Mouse (Mus musculus) liver, embryonic 15.5 days (tissue): Measurements from ENCODE around the gene Tcerg1l. TPM values are rescaled to one million over a fixed set of nuclear protein-coding genes. Genes with fewer than 3 reads are reported as not detected.

Source experiments
- ATAC-seq: fragments of 200-750 bp; cut with Nextera tagmentation; 2 replicates; pipeline ENCODE4 v1.8.0; 2017; ENCODE audit warnings: moderate number of reproducible peaks, mild to moderate bottlenecking, moderate library complexity; ENCODE audit not compliant: insufficient read depth
- H3K27ac ChIP-seq: fragments of 300-500 bp; sonication (generic); replicated peaks from 2 replicates; pipeline ENCODE4 v1.5.1; 2015; ENCODE audit warnings: mild to moderate bottlenecking, inconsistent platforms
- H3K27me3 ChIP-seq: fragments of 300-500 bp; sonication (generic); 2 replicates; pipeline ENCODE4 v1.6.1; 2015; ENCODE audit warnings: mild to moderate bottlenecking, inconsistent platforms
- H3K36me3 ChIP-seq: fragments of 300-500 bp; sonication (generic); replicated peaks from 2 replicates; pipeline ENCODE4 v1.6.1; 2015; ENCODE audit warnings: moderate library complexity, mild to moderate bottlenecking, inconsistent platforms
- H3K4me1 ChIP-seq: fragments of 300-500 bp; sonication (generic); replicated peaks from 2 replicates; pipeline ENCODE4 v1.6.1; 2015; ENCODE audit warnings: inconsistent platforms
- H3K4me2 ChIP-seq: fragments of 300-500 bp; sonication (generic); 2 replicates; pipeline ENCODE4 v1.6.1; 2015; ENCODE audit warnings: moderate library complexity, mild to moderate bottlenecking, inconsistent platforms
- H3K4me3 ChIP-seq: fragments of 300-500 bp; sonication (generic); replicated peaks from 2 replicates; pipeline ENCODE4 v1.5.1; 2015; ENCODE audit warnings: mild to moderate bottlenecking, inconsistent platforms
- H3K9ac ChIP-seq: fragments of 300-500 bp; sonication (generic); 2 replicates; pipeline ENCODE4 v1.6.1; 2015; ENCODE audit warnings: moderate library complexity, mild to moderate bottlenecking, inconsistent platforms
- H3K9me3 ChIP-seq: fragments of 300-500 bp; sonication (generic); replicated peaks from 2 replicates; pipeline ENCODE4 v1.6.1; 2016; ENCODE audit warnings: inconsistent platforms
- WGBS: fragments of 180-500 bp; shearing (Covaris S2); methylation state at CpG from one replicate; pipeline ENCODE4 v1.1.7; 2015; ENCODE audit warnings: mixed read lengths; ENCODE audit not compliant: insufficient replicate concordance; 5-methylcytosine and 5-hydroxymethylcytosine counted together
- polyA plus RNA-seq: library from polyadenylated mRNA; unstranded; fragments of >200 nt; fragmentation: Nextera tagmentation; extraction: Ambion mirVana; gene quantifications from 2 replicates; pipeline ENCODE4 v1.2.1, GENCODE M21; 2015

Gene Tcerg1l
- polyA plus RNA-seq = not detected in 2 replicates

- no peak within 1 kb of the TSS for H3K9ac ChIP-seq
- H3K4me3 ChIP-seq = no peak within 1 kb of the TSS; the same call in 1 of the 2 replicates
- H3K4me1 ChIP-seq = no peaks in the 10 kb centered on the region
- H3K9me3 ChIP-seq = no peaks in the 10 kb centered on the region
- 1% methylated on average over 72 of the region's 76 CpGs for WGBS
- no peaks in the 10 kb centered on the region for H3K36me3 ChIP-seq
- H3K4me2 ChIP-seq = peak within 1 kb of the TSS; percentile 43
- ATAC-seq = no peak
- H3K27ac ChIP-seq = no peak within 1 kb of the TSS
- peaks cover 51% of the 10 kb centered on the region for H3K27me3 ChIP-seq
Observed at GRCm38 (mm10) chr7:138397485-138398181, at the start of gene Tcerg1l. TSS of gene Tcerg1l (minus strand) at chr7:138397730.

GRCm38 (mm10) chr7:138442096-138442495 lies 44.6 kb upstream of the Tcerg1l start:
- 45% methylated on average over 4 of the region's 4 CpGs for WGBS
- H3K4me2 ChIP-seq = no peak overlapping the region
- no peak overlapping the region for H3K27ac ChIP-seq
- no peaks in the 10 kb centered on the region for H3K27me3 ChIP-seq
- no peak for ATAC-seq
- H3K4me1 ChIP-seq = no peaks in the 10 kb centered on the region
- H3K9me3 ChIP-seq = no peaks in the 10 kb centered on the region
- H3K4me3 ChIP-seq = no peak overlapping the region
- no peaks in the 10 kb centered on the region for H3K36me3 ChIP-seq
- no peak overlapping the region for H3K9ac ChIP-seq

- no peak for ATAC-seq
- H3K27me3 ChIP-seq = no peaks in the 10 kb centered on the region
- no peak overlapping the region for H3K9ac ChIP-seq
- H3K36me3 ChIP-seq = no peaks in the 10 kb centered on the region
- no peak overlapping the region for H3K4me3 ChIP-seq
- H3K4me2 ChIP-seq = no peak overlapping the region
- H3K4me1 ChIP-seq = no peaks in the 10 kb centered on the region
- no peak overlapping the region for H3K27ac ChIP-seq
- H3K9me3 ChIP-seq = no peaks in the 10 kb centered on the region
- WGBS = 35% methylated on average over 4 of the region's 4 CpGs
Observed at GRCm38 (mm10) chr7:138432541-138432940, 35.0 kb upstream of the Tcerg1l start.

- Histone ChIP-seq H3K36me3 (no peaks in the 10 kb centered on the region), H3K4me1 (no peaks in the 10 kb centered on the region), H3K4me3 (no peak overlapping the region), H3K4me2 (no peak overlapping the region), H3K9me3 (no peaks in the 10 kb centered on the region), H3K9ac (no peak overlapping the region), H3K27me3 (no peaks in the 10 kb centered on the region), H3K27ac (no peak overlapping the region)
- no peak for ATAC-seq
Observed at GRCm38 (mm10) chr7:138431456-138431855, 33.9 kb upstream of the Tcerg1l start.

- WGBS = 46% methylated on average over 7 of the region's 7 CpGs
- Histone ChIP-seq H3K4me1 (no peaks in the 10 kb centered on the region), H3K4me2 (no peak overlapping the region), H3K4me3 (no peak overlapping the region), H3K9ac (no peak overlapping the region), H3K27ac (no peak overlapping the region), H3K27me3 (no peaks in the 10 kb centered on the region), H3K36me3 (no peaks in the 10 kb centered on the region), H3K9me3 (no peaks in the 10 kb centered on the region)
- no peak for ATAC-seq
Observed at GRCm38 (mm10) chr7:138429916-138430315, 32.4 kb upstream of the Tcerg1l start.

GRCm38 (mm10) chr7:138428826-138429225 lies 31.3 kb upstream of the Tcerg1l start:
- no peak overlapping the region for H3K9ac ChIP-seq
- H3K4me2 ChIP-seq = no peak overlapping the region
- no peak for ATAC-seq
- no peak overlapping the region for H3K4me3 ChIP-seq
- WGBS = 32% methylated on average over 1 of the region's 1 CpGs
- H3K9me3 ChIP-seq = no peaks in the 10 kb centered on the region
- no peaks in the 10 kb centered on the region for H3K27me3 ChIP-seq
- H3K4me1 ChIP-seq = no peaks in the 10 kb centered on the region
- no peak overlapping the region for H3K27ac ChIP-seq
- H3K36me3 ChIP-seq = no peaks in the 10 kb centered on the region

- H3K9me3 ChIP-seq = no peaks in the 10 kb centered on the region
- H3K27me3 ChIP-seq = no peaks in the 10 kb centered on the region
- no peaks in the 10 kb centered on the region for H3K4me1 ChIP-seq
- no peak overlapping the region for H3K27ac ChIP-seq
- H3K4me2 ChIP-seq = no peak overlapping the region
- H3K36me3 ChIP-seq = no peaks in the 10 kb centered on the region
- 34% methylated on average over 3 of the region's 3 CpGs for WGBS
- no peak for ATAC-seq
- H3K4me3 ChIP-seq = no peak overlapping the region
- no peak overlapping the region for H3K9ac ChIP-seq
Observed at GRCm38 (mm10) chr7:138427441-138427840, 29.9 kb upstream of the Tcerg1l start.

GRCm38 (mm10) chr7:138413496-138413895 lies 16.0 kb upstream of the Tcerg1l start:
- WGBS = 64% methylated on average over 5 of the region's 5 CpGs
- Histone ChIP-seq H3K4me1 (no peaks in the 10 kb centered on the region), H3K9me3 (no peaks in the 10 kb centered on the region), H3K9ac (no peak overlapping the region), H3K27ac (no peak overlapping the region), H3K4me3 (no peak overlapping the region), H3K27me3 (no peaks in the 10 kb centered on the region), H3K4me2 (no peak overlapping the region), H3K36me3 (no peaks in the 10 kb centered on the region)
- ATAC-seq = no peak

GRCm38 (mm10) chr7:138401641-138402040 lies 4.1 kb upstream of the Tcerg1l start:
- Histone ChIP-seq H3K27ac (no peak overlapping the region), H3K27me3 (peaks cover 37% of the 10 kb centered on the region), H3K4me1 (no peaks in the 10 kb centered on the region), H3K9ac (no peak overlapping the region), H3K4me3 (no peak overlapping the region), H3K9me3 (no peaks in the 10 kb centered on the region), H3K4me2 (no peak overlapping the region), H3K36me3 (no peaks in the 10 kb centered on the region)
- ATAC-seq = no peak
- WGBS = 67% methylated on average over 5 of the region's 5 CpGs

- H3K4me3 ChIP-seq = no peak overlapping the region
- peaks cover 46% of the 10 kb centered on the region for H3K27me3 ChIP-seq
- no peaks in the 10 kb centered on the region for H3K36me3 ChIP-seq
- WGBS = 63% methylated on average over 8 of the region's 8 CpGs
- H3K9me3 ChIP-seq = no peaks in the 10 kb centered on the region
- no peaks in the 10 kb centered on the region for H3K4me1 ChIP-seq
- no peak overlapping the region for H3K4me2 ChIP-seq
- no peak for ATAC-seq
- H3K9ac ChIP-seq = no peak overlapping the region
- H3K27ac ChIP-seq = no peak overlapping the region
Observed at GRCm38 (mm10) chr7:138400506-138401272, 3.2 kb upstream of the Tcerg1l start.

GRCm38 (mm10) chr7:138398182-138398793 lies 758 bp upstream of the Tcerg1l start:
- Histone ChIP-seq H3K9ac (no peak overlapping the region), H3K27me3 (peaks cover 51% of the 10 kb centered on the region), H3K27ac (no peak overlapping the region), H3K4me3 (no peak overlapping the region), H3K4me2 (no peak overlapping the region), H3K36me3 (no peaks in the 10 kb centered on the region), H3K4me1 (no peaks in the 10 kb centered on the region), H3K9me3 (no peaks in the 10 kb centered on the region)
- ATAC-seq = no peak
- WGBS = 2% methylated on average over 21 of the region's 21 CpGs
